Mouse (Mus musculus) T-cell, adult 66 days (primary cell): ENCODE measurements around the gene Sf3b5. TPM values are rescaled to one million over a fixed set of nuclear protein-coding genes. Genes with fewer than 3 reads are reported as not detected.

Experiments used
- total RNA-seq, 2 experiments: library from RNA; stranded (reverse); gene quantifications; 3 replicates in 1 of 2; 4 replicates in 1 of 2; pipeline ENCODE4 v1.2.4; 2023

Sf3b5 gene
- 1 to 10 TPM; 8.0 to 9.3 TPM for total RNA-seq

GRCm38 (mm10) chr10:13005043-13005442 is at the start of gene Sf3b5:
Sf3b5 (plus strand) TSS chr10:13005343.

GRCm38 (mm10) chr10:12964151-12965075 is 40.7 kb upstream of the Sf3b5 start, which contains the start of gene Stx11:
Stx11 (minus strand) TSS chr10:12964298.

Other genes starting within 250 kb of the Sf3b5 start
- gene Utrn, start 136.0 kb upstream of the Sf3b5 start, total RNA-seq = 100 to 1,000 TPM; 434 to 476 TPM
- gene Stx11, start 41.0 kb upstream of the Sf3b5 start, total RNA-seq = 1 to 10 TPM; 6.3 to 9.1 TPM
- gene Plagl1, start 55.2 kb downstream of the Sf3b5 start, total RNA-seq = 1 to 10 TPM; 1.4 to 1.5 TPM
- not detected for gene Zc2hc1b, start 172.7 kb downstream of the Sf3b5 start, total RNA-seq
- 10 to 100 TPM; 46.9 to 53.1 TPM for gene Ltv1, start 187.8 kb downstream of the Sf3b5 start, total RNA-seq